Mouse (Mus musculus): ENCODE results near the gene Clcn6. TPM values are rescaled to one million over a fixed set of nuclear protein-coding genes. Genes with fewer than 3 reads are reported as not detected.

Gene Clcn6
- total RNA-seq, 2 experiments from 2014 or later: 4.7 to 5.0 TPM

GRCm38 (mm10) chr4:148079944-148080596 lies 41.4 kb upstream of the Clcn6 start:
- H3K4me3 ChIP-seq: no peak overlapping the region
- H3K27ac ChIP-seq: no peak overlapping the region
- DNase-seq: no peak
- intact Hi-C loops (cut with DNase I): no loop called here
- no peak for TF ChIP-seq CTCF (IDR thresholded peaks at IDR 0.05)

GRCm38 (mm10) chr4:148079212-148079611 lies 40.6 kb upstream of the Clcn6 start:
- no peak overlapping the region for H3K27ac ChIP-seq
- no peak overlapping the region for H3K4me3 ChIP-seq
- intact Hi-C loops (cut with DNase I): no loop called here
- no peak for TF ChIP-seq CTCF (IDR thresholded peaks at IDR 0.05)
- DNase-seq: no peak

GRCm38 (mm10) chr4:148075881-148076280 lies 37.3 kb upstream of the Clcn6 start:
- Histone ChIP-seq H3K4me3 (no peak overlapping the region), H3K27ac (peak overlapping the region; percentile 72; the same call in 1 of the 2 replicates)
- TF ChIP-seq CTCF (IDR thresholded peaks at IDR 0.05): no peak
- intact Hi-C loops (cut with DNase I): no loop called here
- no peak for DNase-seq

GRCm38 (mm10) chr4:148075259-148075658 lies 36.6 kb upstream of the Clcn6 start:
- TF ChIP-seq CTCF (IDR thresholded peaks at IDR 0.05): no peak
- peak; percentile 84 for DNase-seq
- intact Hi-C loops (cut with DNase I): no loop called here
- Histone ChIP-seq H3K4me3 (peak overlapping the region; percentile 63), H3K27ac (peak overlapping the region; percentile 72)

GRCm38 (mm10) chr4:148074521-148075189 lies 36.0 kb upstream of the Clcn6 start:
- Histone ChIP-seq H3K4me3 (peak overlapping the region; percentile 63), H3K27ac (peak overlapping the region; percentile 72)
- intact Hi-C loops (cut with DNase I): no loop called here
- DNase-seq: no peak
- TF ChIP-seq CTCF (IDR thresholded peaks at IDR 0.05): peak; percentile 57

- Histone ChIP-seq H3K4me3 (no peak overlapping the region), H3K27ac (peak overlapping the region; percentile 52)
- intact Hi-C loops (cut with DNase I): no loop called here
- peak; percentile 76 for DNase-seq
- TF ChIP-seq CTCF (IDR thresholded peaks at IDR 0.05): no peak
These were observed 32.9 kb upstream of the Clcn6 start for GRCm38 (mm10) chr4:148071508-148071907.

- no peak overlapping the region for H3K4me3 ChIP-seq
- peak; percentile 15 for DNase-seq
- no peak for TF ChIP-seq CTCF (IDR thresholded peaks at IDR 0.05)
- intact Hi-C loops (cut with DNase I): no loop called here
- H3K27ac ChIP-seq: no peak overlapping the region; the same call in 1 of the 2 replicates
These were observed 31.1 kb upstream of the Clcn6 start for GRCm38 (mm10) chr4:148069602-148070218.

- intact Hi-C loops (cut with DNase I): no loop called here
- Histone ChIP-seq H3K4me3 (no peak overlapping the region), H3K27ac (no peak overlapping the region; the same call in 1 of the 2 replicates)
- DNase-seq: no peak
- TF ChIP-seq CTCF (IDR thresholded peaks at IDR 0.05): no peak
These were observed 28.7 kb upstream of the Clcn6 start for GRCm38 (mm10) chr4:148067346-148067745.

- peak; percentile 64 for DNase-seq
- no peak for TF ChIP-seq CTCF (IDR thresholded peaks at IDR 0.05)
- intact Hi-C loops (cut with DNase I): no loop called here
- Histone ChIP-seq H3K27ac (peak overlapping the region; percentile 71), H3K4me3 (peak overlapping the region; percentile 36)
These were observed 27.8 kb upstream of the Clcn6 start for GRCm38 (mm10) chr4:148066401-148066744.

- peak; percentile 39 for TF ChIP-seq CTCF (IDR thresholded peaks at IDR 0.05)
- Histone ChIP-seq H3K4me3 (peak overlapping the region; percentile 36), H3K27ac (peak overlapping the region; percentile 71)
- DNase-seq: peak; percentile 49
- intact Hi-C loops (cut with DNase I): no loop called here
These were observed 27.2 kb upstream of the Clcn6 start for GRCm38 (mm10) chr4:148065702-148066400.

- intact Hi-C loops (cut with DNase I): no loop called here
- no peak overlapping the region for H3K27ac ChIP-seq
- H3K4me3 ChIP-seq: no peak overlapping the region
- TF ChIP-seq CTCF (IDR thresholded peaks at IDR 0.05): no peak
- DNase-seq: no peak
These were observed 22.5 kb upstream of the Clcn6 start for GRCm38 (mm10) chr4:148061086-148061480.

- peak; percentile 71 for TF ChIP-seq CTCF (IDR thresholded peaks at IDR 0.05)
- Histone ChIP-seq H3K4me3 (no peak overlapping the region), H3K27ac (peak overlapping the region; percentile 61)
- intact Hi-C loops (cut with DNase I): no loop called here
- peak; percentile 67 for DNase-seq
These were observed 21.8 kb upstream of the Clcn6 start for GRCm38 (mm10) chr4:148060120-148061085.

All from gastrocnemius, adult 2 months (tissue).